Mouse (Mus musculus): ENCODE measurements around the gene Coro1c.

DNA sequence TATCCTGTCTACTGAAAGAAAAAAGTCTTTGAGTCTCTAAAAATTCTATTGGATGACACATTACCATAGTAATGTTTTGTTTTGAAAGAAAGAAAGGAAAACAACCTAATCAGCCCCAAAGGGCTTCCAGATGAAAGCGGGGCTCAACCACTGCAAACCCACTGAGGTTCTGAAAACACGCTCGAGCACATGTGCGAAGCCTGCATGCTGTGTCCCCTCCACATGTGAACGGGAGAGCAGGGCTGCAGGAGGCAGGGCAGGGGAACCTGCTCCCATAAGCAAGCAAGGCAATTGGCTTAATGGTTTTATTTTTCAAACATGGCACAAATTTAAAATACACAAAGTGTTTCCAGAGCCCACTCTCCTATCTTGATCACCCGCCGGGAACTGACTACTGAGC, 51.9 kb downstream of the Coro1c start:
- TF ChIP-seq POLR2A (IDR thresholded peaks at IDR 0.05; ENCODE audit: low read depth, low read length) (no peak), CTCF (IDR thresholded peaks at IDR 0.05; ENCODE audit: borderline replicate concordance, insufficient read depth, low read length) (no peak)

Data from embryonic fibroblast, embryonic 13.5 days (primary cell).